In genomic region chr10:110707390-110708113, GRCm38 (mm10) we compare ENCODE assay signal across 8 mouse cellular contexts. TPM values are rescaled to one million over a fixed set of nuclear protein-coding genes. Genes with fewer than 3 reads are reported as not detected.
DNase-seq lines count a peak whose midpoint lies in the region; ATAC-seq lines count a peak whose summit lies in the region.
"Had no signal": no experiment of that assay in that cellular context is flagged by ENCODE, and none has a peak within 500 bp of the region (broad histone marks: within the 10 kb centered on the region; RNA-seq: fewer than 3 reads in every experiment).

No protein-coding gene starts in this region.

- WGBS in midbrain, embryonic 14.5 days: 59% methylated on average over 16 of the region's 16 CpGs
- whole genome bisulfite sequencing in midbrain, embryonic 11.5 days: 73% methylated on average over 16 of the region's 16 CpGs
- 37% methylated on average over 16 of the region's 16 CpGs for WGBS in hindbrain, embryonic 16.5 days

- DNase-seq in midbrain, embryonic 14.5 days: peak; percentile 72
- DNase-seq in midbrain, embryonic 11.5 days (ENCODE audit: low spot score, missing footprints): no peak
- peak; percentile 49 to 84 for DNase-seq in kidney, postnatal 36 days
- peak; percentile 14 for DNase-seq in retina, postnatal 1 day
- DNase-seq in ovary, postnatal 14 days (ENCODE audit: low spot score): no peak

- no peaks in the 10 kb centered on the region for H3K4me1 ChIP-seq in midbrain, embryonic 14.5 days (ENCODE audit: control insufficient read depth, insufficient read depth, low read length)
- H3K4me1 ChIP-seq in midbrain, embryonic 11.5 days (ENCODE audit: control insufficient read depth, insufficient read depth, low read length): no peaks in the 10 kb centered on the region
- H3K4me1 ChIP-seq in hindbrain, embryonic 16.5 days (ENCODE audit: control insufficient read depth, insufficient read depth, low read depth, low read length): no peaks in the 10 kb centered on the region; the same call in 1 of the 2 replicates
- H3K4me1 ChIP-seq: limb, embryonic 15.5 days had no signal

- H3K4me3 ChIP-seq in midbrain, embryonic 14.5 days (replicated peaks; ENCODE audit: low read depth, low read length): no peak overlapping the region
- no peak overlapping the region for H3K4me3 ChIP-seq in midbrain, embryonic 11.5 days (ENCODE audit: low read depth, low read length)
- H3K4me3 ChIP-seq in hindbrain, embryonic 16.5 days (ENCODE audit: low read length): no peak overlapping the region
- H3K4me3 ChIP-seq: limb, embryonic 15.5 days had no signal

- no peaks in the 10 kb centered on the region for H3K36me3 ChIP-seq in midbrain, embryonic 14.5 days (ENCODE audit: control insufficient read depth, insufficient read depth, low read length)
- no peaks in the 10 kb centered on the region for H3K36me3 ChIP-seq in midbrain, embryonic 11.5 days (ENCODE audit: control insufficient read depth, insufficient read depth, low read length)
- no peaks in the 10 kb centered on the region for H3K36me3 ChIP-seq in hindbrain, embryonic 16.5 days (ENCODE audit: control insufficient read depth, insufficient read depth, low read length)
- H3K36me3 ChIP-seq: limb, embryonic 15.5 days had no signal

- ATAC-seq in midbrain, embryonic 14.5 days (ENCODE audit: low FRiP score, low TSS enrichment): no peak; the same call in 1 of the 2 replicates
- ATAC-seq in midbrain, embryonic 11.5 days (ENCODE audit: low FRiP score): no peak
- ATAC-seq in hindbrain, embryonic 16.5 days: peak; percentile 50; the same call in 1 of the 2 replicates
- ATAC-seq in cerebellum, adult (ENCODE audit: insufficient number of reproducible peaks, low FRiP score, low TSS enrichment): no peak

- H3K27me3 ChIP-seq in midbrain, embryonic 14.5 days (ENCODE audit: control insufficient read depth, insufficient read depth, low read length): no peaks in the 10 kb centered on the region
- H3K27me3 ChIP-seq in midbrain, embryonic 11.5 days (ENCODE audit: control insufficient read depth, insufficient read depth, low read length): no peaks in the 10 kb centered on the region
- H3K27me3 ChIP-seq in hindbrain, embryonic 16.5 days (replicated peaks; ENCODE audit: control insufficient read depth, insufficient read depth, low read length): no peaks in the 10 kb centered on the region
- H3K27me3 ChIP-seq: limb, embryonic 15.5 days had no signal

- H3K27ac ChIP-seq in midbrain, embryonic 14.5 days (replicated peaks; ENCODE audit: low read depth, low read length): no peak overlapping the region
- no peak overlapping the region for H3K27ac ChIP-seq in midbrain, embryonic 11.5 days (ENCODE audit: low read depth, low read length)
- H3K27ac ChIP-seq in hindbrain, embryonic 16.5 days (ENCODE audit: low read depth, low read length): 0 out of 2 replicates have a peak overlapping the region, but pooled peaks have one; percentile 34
- H3K27ac ChIP-seq: limb, embryonic 15.5 days had no signal

- no peak overlapping the region for H3K4me2 ChIP-seq in midbrain, embryonic 14.5 days (ENCODE audit: low read length)
- H3K4me2 ChIP-seq in midbrain, embryonic 11.5 days: no peak overlapping the region
- peak overlapping the region; percentile 27 for H3K4me2 ChIP-seq in hindbrain, embryonic 16.5 days (ENCODE audit: low read length)
- H3K4me2 ChIP-seq: limb, embryonic 15.5 days had no signal

- no peak overlapping the region for H3K9ac ChIP-seq in midbrain, embryonic 14.5 days (replicated peaks; ENCODE audit: low read length)
- no peak overlapping the region for H3K9ac ChIP-seq in midbrain, embryonic 11.5 days (ENCODE audit: low read length)
- no peak overlapping the region for H3K9ac ChIP-seq in hindbrain, embryonic 16.5 days (ENCODE audit: low read depth, low read length)
- H3K9ac ChIP-seq: limb, embryonic 15.5 days had no signal

- H3K9me3 ChIP-seq in midbrain, embryonic 14.5 days (ENCODE audit: control insufficient read depth, low read length): no peaks in the 10 kb centered on the region
- no peaks in the 10 kb centered on the region for H3K9me3 ChIP-seq in midbrain, embryonic 11.5 days (ENCODE audit: control insufficient read depth, low read length)
- H3K9me3 ChIP-seq in hindbrain, embryonic 16.5 days (ENCODE audit: control insufficient read depth, low read length): no peaks in the 10 kb centered on the region
- H3K9me3 ChIP-seq: limb, embryonic 15.5 days had no signal

RNA-seq across cellular contexts. Expression of gene E2f7, which starts 37.7 kb away (rescaled TPM):
- polyA plus RNA-seq in midbrain, embryonic 14.5 days (2014; fragmentation: Nextera tagmentation; extraction: Ambion mirVana): 3.2 and 6.9 TPM in 2 replicates
- polyA plus RNA-seq in midbrain, embryonic 11.5 days (2014; fragmentation: Nextera tagmentation; extraction: Ambion mirVana): 31.3 and 35.9 TPM in 2 replicates
- 5.0 and 7.1 TPM in 2 replicates for polyA plus RNA-seq in hindbrain, embryonic 16.5 days (2015; fragmentation: Nextera tagmentation; extraction: Ambion mirVana)

Comparison
In these comparisons a context has a peak if more than half of its experiments do, and no peak if none do; other contexts are left out.
1. DNase-seq: peak in midbrain, embryonic 14.5 days (single experiment), kidney, postnatal 36 days (2 of 2) and retina, postnatal 1 day (single experiment); none in midbrain, embryonic 11.5 days (single experiment) and ovary, postnatal 14 days (single experiment).